Mouse (Mus musculus) midbrain, postnatal 0 days (tissue): ENCODE data around the gene Bcap29. TPM values are rescaled to one million over a fixed set of nuclear protein-coding genes. Genes with fewer than 3 reads are reported as not detected.

Experiments
- ATAC-seq: fragments of 200-750 bp; cut with Nextera tagmentation; 2 replicates; pipeline ENCODE4 v1.8.0; 2017; ENCODE audit warnings: moderate number of reproducible peaks, mild to moderate bottlenecking, moderate TSS enrichment, moderate library complexity; ENCODE audit not compliant: low FRiP score
- DNase-seq: peaks from one replicate; pipeline ENCODE4 v3.0.0-alpha.2; 2015; ENCODE audit warnings: low spot score
- H3K27ac ChIP-seq: fragments of 300-500 bp; sonication (generic); 2 replicates; pipeline ENCODE4 v1.5.1; 2014; ENCODE audit warnings: low read depth, mild to moderate bottlenecking, low read length, mixed read lengths
- H3K27me3 ChIP-seq: fragments of 300-500 bp; sonication (generic); 2 replicates; pipeline ENCODE4 v1.6.1; 2014; ENCODE audit warnings: low read length, control low read depth, mixed read lengths; ENCODE audit not compliant: insufficient read depth
- H3K36me3 ChIP-seq: fragments of 300-500 bp; sonication (generic); 2 replicates; pipeline ENCODE4 v1.6.1; 2014; ENCODE audit warnings: low read length, control low read depth, mixed read lengths; ENCODE audit not compliant: insufficient read depth
- H3K4me1 ChIP-seq: fragments of 300-500 bp; sonication (generic); 2 replicates; pipeline ENCODE4 v1.6.1; 2014; ENCODE audit warnings: mild to moderate bottlenecking, control low read depth, antibody characterized with exemption, low read length, mixed read lengths; ENCODE audit not compliant: insufficient read depth
- H3K4me2 ChIP-seq: fragments of 300-500 bp; sonication (generic); 2 replicates; pipeline ENCODE4 v1.6.1; 2014; ENCODE audit warnings: low read depth, mild to moderate bottlenecking, low read length, mixed read lengths; ENCODE audit not compliant: poor library complexity, severe bottlenecking
- H3K4me3 ChIP-seq: fragments of 300-500 bp; sonication (generic); 2 replicates; pipeline ENCODE4 v1.5.1; 2014; ENCODE audit warnings: low read depth, mild to moderate bottlenecking, low read length, moderate library complexity
- H3K9ac ChIP-seq: fragments of 300-500 bp; sonication (generic); replicated peaks from 2 replicates; pipeline ENCODE4 v1.6.1; 2014; ENCODE audit warnings: mild to moderate bottlenecking, low read length, moderate library complexity, mixed read lengths; ENCODE audit not compliant: poor library complexity, severe bottlenecking
- H3K9me3 ChIP-seq: fragments of 300-500 bp; sonication (generic); 2 replicates; pipeline ENCODE4 v1.6.1; 2016; ENCODE audit warnings: low read length, control low read depth
- CTCF ChIP-seq: IDR thresholded peaks from 2 replicates; pipeline ENCODE4 v1.5.1; 2016; ENCODE audit warnings: antibody characterized with exemption, mild to moderate bottlenecking
- WGBS: fragments of 180-500 bp; shearing (Covaris S2); extraction: QIAGEN DNeasy Blood & Tissue Kit; methylation state at CpG from one replicate; pipeline ENCODE4 v1.1.7; 2014; 5-methylcytosine and 5-hydroxymethylcytosine counted together
- polyA plus RNA-seq: library from polyadenylated mRNA; unstranded; fragments of >200 nt; fragmentation: Nextera tagmentation; extraction: Ambion mirVana; gene quantifications from 2 replicates; pipeline ENCODE4 v1.2.1, GENCODE M21; 2015
- total RNA-seq: library from RNA; depleted of rRNA; stranded (reverse); fragments of >200 nt; gene quantifications from 2 replicates; pipeline ENCODE4 v1.2.3, GENCODE M21; 2014; rRNA removed

The Bcap29 gene
- total and polyA plus RNA-seq, 2 experiments from 2014 or later: 11.1 to 33.9 TPM

DNA sequence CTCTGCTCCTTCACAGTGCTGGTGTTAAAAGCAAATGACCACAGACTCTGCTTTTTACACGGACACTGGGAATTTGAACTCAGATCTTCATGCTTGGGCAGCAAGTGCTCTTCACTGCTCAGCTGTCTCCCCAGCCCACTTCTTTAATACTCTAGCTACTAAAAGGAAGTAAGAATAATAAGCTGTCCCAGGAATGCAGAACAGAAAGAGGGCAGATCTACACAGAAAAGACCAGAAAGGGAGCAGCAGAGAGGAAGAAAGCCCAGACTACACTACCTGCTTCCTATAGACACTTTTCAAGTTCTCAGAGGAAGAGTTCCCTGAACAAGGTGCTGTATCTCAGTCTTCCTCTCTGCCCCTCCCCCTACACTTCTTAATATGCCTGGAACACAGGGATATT, 83.2 kb downstream of the Bcap29 start:
- DNase-seq (no peak), ATAC-seq (no peak)
- H3K27me3 ChIP-seq: no peaks in the 10 kb centered on the region; the same call in 1 of the 2 replicates
- WGBS: 78% methylated on average over 1 of the region's 1 CpGs
- H3K27ac ChIP-seq: no peak overlapping the region
- H3K9ac ChIP-seq: no peak overlapping the region
- no peak overlapping the region for H3K4me3 ChIP-seq
- H3K9me3 ChIP-seq: no peaks in the 10 kb centered on the region
- no peaks in the 10 kb centered on the region for H3K4me1 ChIP-seq
- TF ChIP-seq CTCF: no peak
- no peaks in the 10 kb centered on the region for H3K36me3 ChIP-seq
- no peak overlapping the region for H3K4me2 ChIP-seq

DNA sequence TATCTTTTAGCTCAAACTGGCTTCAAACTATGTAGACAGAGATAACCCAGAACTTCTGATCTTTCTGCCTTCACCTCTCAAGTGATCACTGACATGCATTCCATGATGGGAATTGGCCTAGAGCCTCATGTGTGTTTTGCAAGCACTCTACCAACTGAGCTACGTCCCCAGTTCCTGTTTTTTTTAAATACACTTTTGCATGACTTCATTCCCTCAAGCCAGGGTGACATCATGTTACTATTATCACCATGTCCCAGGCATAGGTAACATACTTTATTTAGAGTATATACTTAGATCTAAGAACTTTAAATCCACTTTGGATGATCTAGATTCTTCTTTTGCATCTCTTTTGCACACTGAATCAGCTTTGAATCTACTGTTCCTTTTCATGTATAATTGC, 88.4 kb downstream of the Bcap29 start:
- no peak overlapping the region for H3K27ac ChIP-seq
- H3K9me3 ChIP-seq: no peaks in the 10 kb centered on the region
- H3K9ac ChIP-seq: no peak overlapping the region
- no peaks in the 10 kb centered on the region for H3K27me3 ChIP-seq
- no peak overlapping the region for H3K4me2 ChIP-seq
- H3K36me3 ChIP-seq: no peaks in the 10 kb centered on the region
- WGBS: 68% methylated on average over 1 of the region's 1 CpGs
- ATAC-seq (no peak), DNase-seq (no peak)
- H3K4me1 ChIP-seq: no peaks in the 10 kb centered on the region
- no peak overlapping the region for H3K4me3 ChIP-seq
- no peak for TF ChIP-seq CTCF

DNA sequence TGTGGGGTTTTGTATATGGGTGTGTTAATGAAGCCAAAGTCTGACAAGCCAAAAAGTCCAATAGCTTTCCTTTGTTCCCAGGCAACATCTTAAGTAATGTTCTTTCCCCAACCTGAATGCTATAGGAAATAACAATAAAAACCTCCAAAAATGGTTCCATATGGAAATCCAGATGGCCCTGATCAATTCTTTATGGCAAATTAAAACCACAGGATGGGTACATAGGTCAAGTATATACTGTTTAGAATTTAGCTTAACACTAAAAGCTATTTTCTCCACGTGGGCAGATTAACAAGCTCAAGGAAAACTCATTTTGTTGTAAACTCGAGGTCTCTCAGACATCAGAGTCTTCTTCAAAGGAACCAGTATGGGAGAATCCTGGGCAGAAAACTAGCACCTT, 89.2 kb downstream of the Bcap29 start:
- H3K4me2 ChIP-seq: no peak overlapping the region
- 55% methylated on average over 2 of the region's 2 CpGs for WGBS
- DNase-seq (no peak), ATAC-seq (no peak)
- H3K9ac ChIP-seq: no peak overlapping the region
- H3K4me1 ChIP-seq: no peaks in the 10 kb centered on the region
- H3K9me3 ChIP-seq: no peaks in the 10 kb centered on the region
- no peak overlapping the region for H3K4me3 ChIP-seq
- H3K27me3 ChIP-seq: no peaks in the 10 kb centered on the region
- no peak overlapping the region for H3K27ac ChIP-seq
- no peak for TF ChIP-seq CTCF
- no peaks in the 10 kb centered on the region for H3K36me3 ChIP-seq

DNA sequence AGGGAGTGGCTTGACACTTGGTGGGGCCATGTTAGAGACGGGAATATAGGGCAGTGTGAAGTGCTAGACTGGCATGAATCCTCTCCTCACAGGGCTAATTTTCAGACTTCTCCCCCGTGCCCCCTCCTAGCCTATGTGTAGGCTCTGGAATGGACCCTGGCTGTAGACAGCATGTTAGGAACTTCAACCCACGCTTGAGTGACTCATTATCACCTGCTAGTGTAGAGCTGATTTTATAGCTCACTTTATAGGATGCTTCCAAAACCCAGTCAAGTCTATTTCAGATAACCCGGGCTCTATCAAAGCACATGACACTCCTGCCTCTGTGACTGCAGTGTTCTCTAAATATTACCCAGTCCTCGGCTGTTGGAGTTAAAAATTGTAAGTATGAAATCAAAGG, 92.9 kb downstream of the Bcap29 start:
- no peak for DNase-seq
- H3K27me3 ChIP-seq: no peaks in the 10 kb centered on the region
- no peak overlapping the region for H3K4me2 ChIP-seq
- no peak overlapping the region for H3K9ac ChIP-seq
- H3K9me3 ChIP-seq: no peaks in the 10 kb centered on the region
- no peaks in the 10 kb centered on the region for H3K36me3 ChIP-seq
- no peak overlapping the region for H3K4me3 ChIP-seq
- no peak overlapping the region for H3K27ac ChIP-seq
- no peak for TF ChIP-seq CTCF
- 81% methylated on average over 5 of the region's 5 CpGs for WGBS
- H3K4me1 ChIP-seq: no peaks in the 10 kb centered on the region
- ATAC-seq: no peak

Other genes with a start within 250 kb of the Bcap29 start
- 0.19 TPM in 1 of 2 replicates, not detected in the other for gene Slc26a3, start 243.8 kb downstream of the Bcap29 start, total RNA-seq
- 0.07 and 0.15 TPM in 2 replicates for gene Slc26a3, start 243.8 kb downstream of the Bcap29 start, polyA plus RNA-seq
- 19.5 and 25.2 TPM in 2 replicates for gene Cbll1, start 135.0 kb downstream of the Bcap29 start, total RNA-seq
- 17.4 and 17.7 TPM in 2 replicates for gene Cbll1, start 135.0 kb downstream of the Bcap29 start, polyA plus RNA-seq
- 0.05 and 0.33 TPM in 2 replicates for gene Slc26a4, start 74.7 kb downstream of the Bcap29 start, total RNA-seq
- 0.10 TPM in 1 of 2 replicates, not detected in the other for gene Slc26a4, start 74.7 kb downstream of the Bcap29 start, polyA plus RNA-seq
- gene Dus4l, start 20.2 kb upstream of the Bcap29 start, total RNA-seq: 3.9 and 8.6 TPM in 2 replicates
- gene Dus4l, start 20.2 kb upstream of the Bcap29 start, polyA plus RNA-seq: 5.9 and 8.3 TPM in 2 replicates
- 41.1 and 51.8 TPM in 2 replicates for gene Cog5, start 20.2 kb upstream of the Bcap29 start, total RNA-seq
- gene Cog5, start 20.2 kb upstream of the Bcap29 start, polyA plus RNA-seq: 16.9 and 18.8 TPM in 2 replicates
- gene Gpr22, start 79.3 kb upstream of the Bcap29 start, total RNA-seq: 21.2 and 22.6 TPM in 2 replicates
- 17.5 and 19.0 TPM in 2 replicates for gene Gpr22, start 79.3 kb upstream of the Bcap29 start, polyA plus RNA-seq